ENCODE assay signal across 20 mouse cellular contexts in the genomic region with DNA sequence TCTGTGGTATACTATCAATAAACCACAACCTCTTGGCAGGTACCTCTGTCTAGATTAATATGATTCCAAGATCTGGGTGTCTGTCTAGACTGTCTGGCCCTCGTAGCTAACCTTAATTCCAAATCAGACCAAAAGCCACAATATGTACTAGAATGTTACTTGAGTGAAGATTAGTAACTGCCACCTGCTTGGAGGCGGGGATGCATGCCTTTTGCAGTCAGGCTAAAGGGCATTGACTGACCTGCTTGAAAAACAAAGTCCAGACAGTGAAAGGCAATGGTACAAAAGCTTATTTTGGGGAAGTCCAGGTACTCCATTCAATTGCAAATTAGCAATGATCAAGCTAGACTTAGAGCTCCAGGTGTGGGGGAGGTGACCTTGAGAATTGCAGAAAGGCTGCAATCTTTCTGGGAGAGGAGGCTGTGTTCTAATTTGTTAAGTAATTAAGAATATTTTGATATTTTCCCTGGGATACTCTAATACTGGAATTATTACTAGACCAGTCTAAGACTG.
"Had no signal": no experiment of that assay in that cellular context is flagged by ENCODE, and none has a peak within 500 bp of the region (broad histone marks: within the 10 kb centered on the region; RNA-seq: fewer than 3 reads in every experiment).

No protein-coding gene starts in this region.

- H3K4me3 ChIP-seq: lung, embryonic 15.5 days; megakaryocyte, embryonic 14.5 days; midbrain, embryonic 13.5 days; midbrain, embryonic 15.5 days; neural tube, embryonic 13.5 days; neural tube, embryonic 15.5 days; stomach, embryonic 15.5 days had no signal

- H3K4me1 ChIP-seq: lung, embryonic 15.5 days; midbrain, embryonic 13.5 days; midbrain, embryonic 15.5 days; neural tube, embryonic 13.5 days; neural tube, embryonic 15.5 days; stomach, embryonic 15.5 days had no signal

- H3K36me3 ChIP-seq: lung, embryonic 15.5 days; midbrain, embryonic 13.5 days; midbrain, embryonic 15.5 days; neural tube, embryonic 13.5 days; neural tube, embryonic 15.5 days; stomach, embryonic 15.5 days had no signal

- H3K9ac ChIP-seq: lung, embryonic 15.5 days; midbrain, embryonic 13.5 days; midbrain, embryonic 15.5 days; neural tube, embryonic 13.5 days; neural tube, embryonic 15.5 days; stomach, embryonic 15.5 days had no signal

- ATAC-seq: lung, postnatal 0 days; midbrain, embryonic 13.5 days; midbrain, embryonic 15.5 days had no signal

- H3K27me3 ChIP-seq: lung, embryonic 15.5 days; megakaryocyte, embryonic 14.5 days; midbrain, embryonic 13.5 days; midbrain, embryonic 15.5 days; neural tube, embryonic 13.5 days; neural tube, embryonic 15.5 days; stomach, embryonic 15.5 days had no signal

- DNase-seq: lung, adult 2 months; lung, postnatal 14 days; lung, postnatal 36 days; retina, postnatal 1 day; right cerebral cortex, adult 18-20 months; right cerebral cortex, postnatal 25 days; right cerebral cortex, postnatal 4 days; thymus, adult 2 months; thymus, postnatal 36 days had no signal

- H3K9me3 ChIP-seq: lung, embryonic 15.5 days; midbrain, embryonic 13.5 days; midbrain, embryonic 15.5 days; neural tube, embryonic 13.5 days; neural tube, embryonic 15.5 days; stomach, embryonic 15.5 days had no signal

- H3K27ac ChIP-seq: lung, embryonic 15.5 days; macrophage; midbrain, embryonic 13.5 days; midbrain, embryonic 15.5 days; neural tube, embryonic 13.5 days; neural tube, embryonic 15.5 days; stomach, embryonic 15.5 days; stomach, postnatal 0 days had no signal

- H3K4me2 ChIP-seq: lung, embryonic 15.5 days; midbrain, embryonic 11.5 days; midbrain, embryonic 13.5 days; midbrain, embryonic 15.5 days; neural tube, embryonic 13.5 days; neural tube, embryonic 15.5 days; stomach, embryonic 15.5 days had no signal
